Mouse (Mus musculus): ENCODE data around the gene Gm21985. TPM values are rescaled to one million over a fixed set of nuclear protein-coding genes. Genes with fewer than 3 reads are reported as not detected.

Gm21985 gene
- not detected in 2 replicates for polyA plus RNA-seq (2012; rRNA removed)

GRCm38 (mm10) chr2:112266242-112266592 lies at the start of gene Gm21985:
TSS of gene Gm21985 (plus strand) at chr2:112266314.

GRCm38 (mm10) chr2:112239212-112239934 lies 26.7 kb upstream of the Gm21985 start, which contains the start of gene Lpcat4:
TSS of gene Lpcat4 (plus strand) at chr2:112239468.

GRCm38 (mm10) chr2:112259241-112259962 lies 6.7 kb upstream of the Gm21985 start, which contains the start of gene Nutm1:
TSS of gene Nutm1 (minus strand) at chr2:112259291.

GRCm38 (mm10) chr2:112261748-112262653 lies 4.1 kb upstream of the Gm21985 start, which contains the start of gene Nop10:
TSS of gene Nop10 (plus strand) at chr2:112261926.

GRCm38 (mm10) chr2:112265448-112266241 lies 469 bp upstream of the Gm21985 start, which contains the start of gene Slc12a6:
TSS of gene Slc12a6 (plus strand) at chr2:112265825.

GRCm38 (mm10) chr2:112367726-112368673 lies 101.9 kb downstream of the Gm21985 start, which contains the start of gene Emc4:
TSS of gene Emc4 (minus strand) at chr2:112368027.

GRCm38 (mm10) chr2:112378973-112379898 lies 113.1 kb downstream of the Gm21985 start, which contains the start of gene Katnbl1:
TSS of gene Katnbl1 (plus strand) at chr2:112379211.

GRCm38 (mm10) chr2:112454862-112455564 lies 188.9 kb downstream of the Gm21985 start, which contains the start of gene Emc7:
TSS of gene Emc7 (plus strand) at chr2:112454997.

Other genes starting within 250 kb of the Gm21985 start
- not detected in 2 replicates for gene Olfr1311, start 241.9 kb upstream of the Gm21985 start, polyA plus RNA-seq (2012; rRNA removed)
- gene Olfr1312, start 216.1 kb upstream of the Gm21985 start, polyA plus RNA-seq (2012; rRNA removed) = not detected in 2 replicates
- not detected in 2 replicates for gene Olfr1313, start 188.5 kb upstream of the Gm21985 start, polyA plus RNA-seq (2012; rRNA removed)
- gene Olfr1314, start 169.5 kb upstream of the Gm21985 start, polyA plus RNA-seq (2012; rRNA removed) = not detected in 2 replicates
- gene Olfr1315-ps1, start 150.9 kb upstream of the Gm21985 start, polyA plus RNA-seq (2012; rRNA removed) = not detected in 2 replicates
- not detected in 2 replicates for gene Olfr1316, start 131.3 kb upstream of the Gm21985 start, polyA plus RNA-seq (2012; rRNA removed)
- not detected in 2 replicates for gene Olfr1317, start 126.0 kb upstream of the Gm21985 start, polyA plus RNA-seq (2012; rRNA removed)
- not detected in 2 replicates for gene Olfr1318, start 112.1 kb upstream of the Gm21985 start, polyA plus RNA-seq (2012; rRNA removed)
- 54.9 and 64.4 TPM in 2 replicates for gene Lpcat4, start 26.8 kb upstream of the Gm21985 start, polyA plus RNA-seq (2012; rRNA removed)
- gene Nutm1, start 7.0 kb upstream of the Gm21985 start, polyA plus RNA-seq (2012; rRNA removed) = not detected in 2 replicates
- gene Nop10, start 4.4 kb upstream of the Gm21985 start, polyA plus RNA-seq (2012; rRNA removed) = 32.4 and 73.0 TPM in 2 replicates
- 28.4 and 34.6 TPM in 2 replicates for gene Slc12a6, start 489 bp upstream of the Gm21985 start, polyA plus RNA-seq (2012; rRNA removed)
- gene Emc4, start 101.7 kb downstream of the Gm21985 start, polyA plus RNA-seq (2012; rRNA removed) = 103 TPM in 2 replicates
- gene Katnbl1, start 112.9 kb downstream of the Gm21985 start, polyA plus RNA-seq (2012; rRNA removed) = 0.42 and 0.75 TPM in 2 replicates
- 4.6 and 6.1 TPM in 2 replicates for gene Emc7, start 188.7 kb downstream of the Gm21985 start, polyA plus RNA-seq (2012; rRNA removed)
- gene Chrm5, start 214.5 kb downstream of the Gm21985 start, polyA plus RNA-seq (2012; rRNA removed) = not detected in 2 replicates
- gene Aven, start 226.7 kb downstream of the Gm21985 start, polyA plus RNA-seq (2012; rRNA removed) = 3.0 and 4.7 TPM in 2 replicates